Mouse (Mus musculus): ENCODE results near the gene Ppm1a.
"Not testable (repeated sequence)": the region's sequence is repeated elsewhere in the genome, so short reads cannot be mapped to it uniquely, and the experiment has no call there.

Gene Ppm1a

DNA sequence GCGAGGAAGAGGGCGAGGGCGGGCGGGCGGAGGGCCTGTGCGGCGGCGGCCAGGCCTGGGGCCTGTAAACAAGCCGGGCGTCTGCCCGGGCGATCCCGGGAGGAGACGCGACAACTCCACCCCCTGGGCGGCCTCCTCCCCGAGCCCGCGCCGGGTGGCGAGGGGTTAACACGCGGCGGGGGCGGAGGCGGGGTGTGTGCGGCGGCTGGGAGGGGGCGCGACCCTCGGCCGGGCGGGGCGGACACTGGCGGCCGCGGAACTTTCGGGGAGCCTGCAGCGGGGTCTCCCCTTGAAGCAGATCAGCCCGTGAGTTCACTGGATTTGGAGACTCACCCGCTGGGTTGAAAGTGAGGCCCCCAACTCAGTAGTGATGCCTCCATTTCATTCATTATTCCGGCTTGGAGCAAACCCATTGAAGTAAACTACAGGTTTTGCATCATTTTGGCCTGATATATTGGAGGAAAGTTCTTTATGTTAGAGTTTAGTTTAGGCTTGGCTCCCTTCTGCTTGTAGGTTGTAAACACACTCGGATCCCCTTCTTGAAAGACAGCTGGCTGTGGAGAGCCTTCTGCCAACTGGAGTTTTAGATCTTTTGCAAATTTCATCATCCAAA is 4.5 kb downstream of the Ppm1a start:
- DNase-seq, result peak; percentile 63 to 77

- no peak for DNase-seq
These were observed 5.2 kb downstream of the Ppm1a start for GRCm38 (mm10) chr12:72762502-72762901.

DNA sequence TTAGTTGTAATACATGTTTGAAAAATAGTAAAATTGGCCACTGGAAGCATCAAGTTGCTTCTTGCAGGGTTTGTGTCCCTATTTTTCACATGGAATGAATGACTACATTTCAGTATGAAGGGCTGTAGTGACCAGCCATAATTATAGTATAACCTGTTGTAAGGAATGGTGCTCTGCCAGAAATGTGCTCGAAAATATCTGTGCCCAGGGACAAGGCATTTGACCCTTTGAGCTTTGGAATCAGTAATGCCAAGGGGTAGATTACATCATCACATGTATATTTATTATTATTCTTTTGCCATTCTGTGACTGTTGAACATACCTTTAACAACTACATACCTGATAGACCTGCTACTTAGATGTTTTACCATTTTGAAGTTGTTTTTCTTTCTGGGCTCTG is 5.9 kb downstream of the Ppm1a start:
- DNase-seq, result no peak

DNA sequence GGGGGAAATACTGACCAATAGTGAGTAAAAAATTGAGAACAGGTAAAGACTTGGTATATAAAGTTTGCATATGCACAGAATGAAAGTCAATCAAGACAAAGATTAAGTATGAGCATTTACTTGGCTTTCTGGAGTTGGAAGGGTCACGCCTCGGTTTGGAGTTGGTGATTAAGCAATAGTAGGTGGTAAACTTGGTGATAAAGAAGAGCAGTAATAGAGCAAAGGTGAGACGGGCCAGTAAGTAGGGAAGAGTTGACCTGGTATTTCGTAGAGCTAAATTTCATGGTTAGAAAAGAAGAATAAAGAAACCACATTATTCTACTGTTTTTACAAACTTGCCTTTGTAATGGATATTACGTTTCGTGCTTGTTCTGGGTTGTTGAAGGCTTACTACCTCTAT is 10.6 kb downstream of the Ppm1a start:
- DNase-seq, result no peak

DNA sequence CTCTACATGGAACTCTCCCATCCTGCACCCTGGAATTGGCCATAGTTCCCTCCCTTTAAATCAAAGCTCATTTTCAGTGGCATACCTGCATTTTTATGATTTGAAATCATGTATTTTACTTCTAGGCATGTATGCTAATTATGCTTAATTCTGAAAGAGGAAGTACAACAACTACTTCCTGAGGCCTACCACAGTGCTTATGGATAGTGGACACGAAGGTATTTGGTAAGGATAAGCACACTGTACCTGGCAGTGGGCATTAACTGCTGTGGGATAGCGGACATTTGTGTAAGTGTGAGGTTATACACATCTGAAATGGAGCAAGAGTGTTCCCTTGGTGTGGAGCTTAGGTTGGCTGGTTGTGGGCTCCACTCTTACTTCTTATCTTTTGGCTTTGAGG is 11.0 kb downstream of the Ppm1a start:
- no peak for DNase-seq

GRCm38 (mm10) chr12:72769546-72770230 is 12.4 kb downstream of the Ppm1a start:
- no peak for DNase-seq

GRCm38 (mm10) chr12:72771153-72771552 is 13.9 kb downstream of the Ppm1a start:
- DNase-seq, result no peak

GRCm38 (mm10) chr12:72771711-72772110 is 14.5 kb downstream of the Ppm1a start:
- no peak for DNase-seq

GRCm38 (mm10) chr12:72773921-72774320 is 16.7 kb downstream of the Ppm1a start:
- DNase-seq, result no peak

- no peak for DNase-seq
These were observed 20.0 kb downstream of the Ppm1a start for GRCm38 (mm10) chr12:72777244-72777643.

- no peak for DNase-seq
These were observed 22.9 kb downstream of the Ppm1a start for GRCm38 (mm10) chr12:72780136-72780535.

- DNase-seq, result not testable (repeated sequence)
These were observed 25.5 kb downstream of the Ppm1a start for GRCm38 (mm10) chr12:72782786-72783185.

GRCm38 (mm10) chr12:72785183-72785930 is 28.1 kb downstream of the Ppm1a start:
- DNase-seq, result no peak

DNA sequence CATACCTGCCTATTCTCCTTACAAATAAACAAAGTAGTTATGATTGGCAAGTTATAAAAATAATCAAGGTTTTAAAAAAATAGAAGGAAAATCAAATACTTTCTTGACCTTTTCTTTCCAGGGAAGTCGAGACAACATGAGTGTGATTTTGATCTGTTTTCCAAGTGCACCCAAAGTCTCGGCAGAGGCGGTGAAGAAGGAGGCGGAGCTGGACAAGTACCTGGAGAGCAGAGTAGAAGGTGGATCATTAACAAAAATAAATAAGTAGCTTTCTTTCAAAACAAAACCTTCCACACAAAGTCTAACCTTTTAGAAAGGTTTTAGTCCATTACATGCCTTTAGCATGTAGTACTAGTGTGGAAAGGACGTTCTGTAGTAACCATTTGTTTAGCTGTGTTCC is 29.3 kb downstream of the Ppm1a start:
- no peak for DNase-seq

- no peak for DNase-seq
These were observed 29.7 kb downstream of the Ppm1a start for GRCm38 (mm10) chr12:72786986-72787385.

DNA sequence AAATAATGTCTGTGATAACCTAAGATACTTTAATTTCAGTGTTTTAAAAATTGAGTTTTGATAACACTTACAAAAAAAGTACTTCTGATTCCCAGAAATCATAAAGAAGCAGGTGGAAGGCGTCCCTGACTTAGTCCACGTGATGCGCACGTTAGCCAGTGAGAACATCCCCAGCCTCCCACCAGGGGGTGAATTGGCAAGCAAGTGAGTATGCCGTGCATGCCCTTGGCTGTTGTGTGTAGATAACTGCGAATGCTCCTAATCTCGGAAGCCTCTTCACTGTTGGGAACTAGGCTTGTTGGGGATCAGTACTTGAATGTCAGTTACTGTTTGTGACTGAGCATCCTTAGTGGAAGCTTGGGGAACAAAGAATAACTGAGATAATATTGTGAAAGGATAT is 33.3 kb downstream of the Ppm1a start:
- DNase-seq, result no peak

GRCm38 (mm10) chr12:72792320-72793091 is 35.3 kb downstream of the Ppm1a start:
- DNase-seq, result no peak

GRCm38 (mm10) chr12:72793983-72794382 is 36.7 kb downstream of the Ppm1a start:
- DNase-seq, result no peak

DNA sequence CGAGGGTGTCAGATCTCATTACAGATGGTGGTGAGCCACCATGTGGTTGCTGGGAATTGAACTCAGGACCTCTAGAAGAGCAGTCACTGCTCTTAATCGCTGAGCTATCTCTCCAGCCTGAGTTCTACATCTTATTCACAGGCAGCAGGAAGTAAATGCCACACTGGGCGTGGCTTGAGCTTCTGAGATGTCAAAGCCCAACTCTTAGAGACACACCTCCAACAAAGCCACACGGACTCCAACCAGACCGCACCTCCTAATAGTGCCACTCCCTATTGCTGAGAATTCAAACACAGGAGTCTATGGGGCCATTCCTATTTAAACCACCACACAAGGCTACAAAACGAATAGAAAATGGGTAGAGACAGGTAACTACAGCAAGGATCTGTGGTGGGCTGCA is 52.5 kb downstream of the Ppm1a start:
- DNase-seq, result peak in 1 of 2 experiments; percentile 15

DNA sequence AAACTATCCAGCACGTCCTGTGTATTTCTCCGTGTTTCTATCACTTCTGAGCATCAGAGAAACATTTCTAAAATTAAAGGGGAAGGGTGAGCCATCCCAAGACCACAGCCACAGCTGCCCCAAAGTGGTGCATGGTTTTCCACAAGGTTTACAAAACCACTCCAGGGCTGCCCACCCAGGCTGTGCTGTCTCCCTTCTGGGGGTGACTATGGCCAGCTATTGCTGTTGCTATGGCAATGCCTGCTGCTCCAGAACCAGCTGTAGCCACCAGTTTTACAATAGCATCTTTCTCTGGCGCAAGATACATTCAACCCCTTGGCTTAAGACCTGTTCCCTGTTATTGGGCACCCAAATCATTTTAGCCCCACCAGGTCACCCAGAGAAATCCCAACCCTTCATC is 54.3 kb downstream of the Ppm1a start:
- no peak for DNase-seq

DNA sequence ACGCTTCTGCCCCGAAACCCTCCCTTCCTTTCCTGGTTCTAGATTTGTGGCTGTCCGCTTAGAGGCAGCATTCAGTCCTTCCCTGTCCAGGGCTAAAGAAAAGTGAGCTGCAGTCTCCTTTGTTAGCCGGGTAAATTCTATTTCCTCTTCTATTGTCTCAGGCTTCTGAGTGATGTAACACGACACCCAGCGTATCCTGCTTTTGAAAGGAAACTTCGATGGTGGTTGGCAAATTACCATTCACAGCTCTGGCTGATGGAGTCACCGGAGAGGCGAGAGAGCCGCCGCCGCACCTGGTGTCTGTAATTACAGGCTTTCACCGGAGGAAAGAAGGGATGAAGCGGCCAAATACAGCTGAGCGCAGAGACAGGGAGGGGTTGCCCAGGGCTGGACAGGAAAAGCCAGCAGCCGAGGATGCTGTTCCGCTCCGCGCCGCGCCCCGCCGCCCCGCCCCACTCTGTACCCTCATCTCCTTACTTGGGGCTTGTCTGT is 63.7 kb downstream of the Ppm1a start:
- DNase-seq, result peak; percentile 59

DNA sequence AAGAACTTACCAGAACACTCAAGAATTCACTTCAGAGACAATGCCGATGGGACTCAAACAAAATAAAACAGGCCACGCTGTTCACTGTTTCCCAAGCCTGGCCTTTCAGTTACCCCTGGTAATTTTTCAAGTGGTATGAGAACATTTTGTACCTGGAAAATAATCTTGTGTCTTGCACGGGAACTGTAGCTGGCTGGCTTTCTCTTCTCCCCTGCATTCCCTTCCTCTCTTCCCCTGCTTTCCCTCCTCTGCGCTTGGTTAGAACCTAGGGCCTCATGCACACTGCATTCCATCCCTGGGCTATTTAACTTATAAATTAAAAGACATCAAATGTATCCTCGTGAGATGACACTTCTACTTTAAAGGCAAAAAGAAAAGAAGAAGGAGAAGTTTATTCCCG is 64.3 kb downstream of the Ppm1a start:
- DNase-seq, result no peak

DNA sequence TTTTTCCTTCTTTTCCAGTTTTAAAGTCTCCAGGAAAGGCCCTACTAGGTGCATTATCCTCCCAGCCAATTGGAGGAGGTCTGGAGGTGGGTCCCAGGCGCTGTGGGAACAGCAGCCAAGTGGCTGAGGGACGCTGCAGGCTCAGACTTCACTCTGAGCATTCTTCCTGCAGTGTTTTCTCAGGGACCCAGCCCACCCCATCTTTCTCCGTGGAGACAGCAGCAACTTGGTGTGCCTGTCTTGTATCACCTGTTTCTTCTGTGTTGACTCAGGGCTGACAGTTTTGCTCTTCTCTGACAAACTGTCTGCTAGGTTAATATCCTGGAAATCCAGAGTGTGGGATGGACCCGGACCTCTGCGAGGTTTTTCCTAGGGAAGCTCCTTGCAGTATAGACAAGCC is 68.4 kb downstream of the Ppm1a start:
- DNase-seq, result no peak
